Mouse (Mus musculus) megakaryocyte, embryonic 14.5 days (primary cell): ENCODE data around the gene Rfx3.

Experiments used
- FLI1 ChIP-seq: IDR thresholded peaks from 2 replicates; pipeline ENCODE4 v1.6.1; 2012; ENCODE audit warnings: low read length, inconsistent platforms, mixed read lengths
- GATA1 ChIP-seq: IDR thresholded peaks from 3 replicates; pipeline ENCODE4 v1.6.1; 2012; ENCODE audit warnings: mixed read lengths, low read length, inconsistent platforms, borderline replicate concordance

GRCm38 (mm10) chr19:27901693-27902092 lies 109.3 kb downstream of the Rfx3 start:
- no peak for TF ChIP-seq GATA1
- TF ChIP-seq FLI1, result no peak
